Mouse (Mus musculus) c-Kit-positive CD71-negative TER-119-negative erythroid progenitor cells, embryonic 14.5 days (primary cell): ENCODE measurements around the gene Mapkapk3.

Source experiments
- DNase-seq: peaks from one replicate; pipeline ENCODE4 v3.0.0-alpha.2; 2013; ENCODE audit warnings: low read depth

The Mapkapk3 gene

GRCm38 (mm10) chr9:107263912-107264311 lies 25.8 kb downstream of the Mapkapk3 start:
- DNase-seq: no peak

DNA sequence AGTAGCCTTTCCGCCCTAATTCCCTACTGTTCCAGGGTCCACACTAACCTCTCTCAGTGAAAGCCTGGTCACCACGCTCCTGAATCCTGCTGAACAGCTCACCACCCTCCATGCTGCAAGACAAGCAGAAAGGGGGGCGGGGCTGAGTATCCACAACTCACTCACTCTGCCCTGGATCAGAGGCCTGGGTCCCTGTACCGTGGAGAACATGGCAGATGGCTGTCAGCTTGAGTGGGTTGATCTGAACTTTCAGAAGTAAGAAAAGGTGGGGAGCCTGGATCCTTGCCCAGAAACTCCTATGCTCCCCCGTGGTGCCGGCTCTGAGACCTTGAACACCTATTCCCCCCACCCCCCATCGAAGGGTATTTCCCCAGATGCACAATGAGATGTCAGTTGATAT lies 27.3 kb downstream of the Mapkapk3 start:
- no peak for DNase-seq

DNA sequence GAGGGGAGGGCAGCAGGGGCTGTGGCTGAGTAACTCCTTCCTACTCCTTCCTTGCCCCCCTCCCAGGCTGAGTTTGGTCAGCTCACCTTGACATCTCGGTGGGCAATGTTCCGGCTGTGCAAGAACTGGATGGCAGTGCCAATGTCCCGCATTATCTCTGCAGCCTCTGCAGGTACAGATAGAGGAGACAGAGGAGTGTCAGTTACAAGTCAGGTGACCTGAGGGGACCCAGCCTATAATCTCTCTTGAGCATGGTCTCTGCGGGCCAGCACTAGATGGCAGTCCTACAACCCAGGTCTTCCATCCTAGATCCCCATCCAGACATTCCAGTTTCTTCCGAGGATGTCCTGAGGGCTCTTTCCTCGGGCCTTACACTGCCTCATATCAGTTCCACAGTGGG lies 27.9 kb downstream of the Mapkapk3 start:
- DNase-seq: no peak

DNA sequence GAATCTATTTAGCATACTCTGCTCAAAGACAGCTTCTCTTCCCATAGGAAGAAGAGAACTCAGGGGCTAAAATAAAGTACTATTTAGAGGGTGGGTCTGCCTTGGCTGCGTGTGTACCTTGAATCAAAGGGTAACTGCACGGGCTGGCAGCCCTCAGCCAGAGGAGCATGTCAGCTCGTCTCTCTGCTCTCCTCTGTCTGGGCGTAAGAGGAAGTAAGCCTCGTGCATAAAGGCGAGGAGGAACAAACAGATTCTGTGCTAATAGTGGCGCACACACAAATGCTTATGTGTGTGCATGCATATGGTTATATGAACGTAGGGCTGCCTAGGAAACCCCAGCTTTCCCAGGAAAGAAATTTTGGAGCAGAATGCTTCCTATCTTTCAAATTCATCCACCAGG lies 28.8 kb downstream of the Mapkapk3 start:
- no peak for DNase-seq

DNA sequence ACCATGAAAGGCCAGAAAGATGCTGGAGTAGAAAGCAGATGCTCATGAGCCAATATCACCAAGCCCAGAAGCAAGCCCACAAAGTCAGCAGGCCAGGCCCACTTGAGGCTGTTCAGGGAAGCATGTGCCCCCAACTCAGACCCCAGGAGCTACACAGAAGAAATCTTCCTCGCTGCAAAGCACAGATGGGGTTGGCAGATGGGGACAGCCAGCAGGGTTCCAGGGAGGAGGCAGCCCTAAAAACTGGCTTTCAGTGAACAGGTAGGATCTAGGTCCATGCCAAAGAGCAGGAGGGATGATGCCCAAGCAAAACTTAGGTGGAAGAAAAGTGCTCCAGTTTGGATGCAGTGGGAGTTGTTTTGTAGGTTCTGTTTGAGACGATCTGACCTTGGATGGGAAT lies 29.2 kb downstream of the Mapkapk3 start:
- DNase-seq: no peak

DNA sequence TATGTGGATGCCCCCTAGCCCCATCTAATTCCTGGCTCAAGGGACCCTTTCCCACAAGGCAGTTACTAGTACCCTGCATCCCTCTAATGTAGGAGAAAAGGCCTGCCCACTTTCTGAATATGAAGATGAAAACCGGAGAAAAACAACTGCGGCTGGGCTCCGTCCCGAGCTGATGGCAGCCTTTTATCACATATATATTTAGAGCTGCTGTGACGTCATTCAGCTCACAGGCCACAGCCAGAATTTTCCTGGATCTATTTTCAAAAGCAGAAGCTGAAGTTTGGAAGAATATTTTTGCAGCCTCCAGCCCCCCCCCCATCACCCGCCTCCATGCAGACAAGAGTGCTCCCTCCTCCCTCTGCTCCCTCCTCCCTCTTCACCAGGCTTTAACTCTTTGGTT lies 30.1 kb downstream of the Mapkapk3 start:
- no peak for DNase-seq

DNA sequence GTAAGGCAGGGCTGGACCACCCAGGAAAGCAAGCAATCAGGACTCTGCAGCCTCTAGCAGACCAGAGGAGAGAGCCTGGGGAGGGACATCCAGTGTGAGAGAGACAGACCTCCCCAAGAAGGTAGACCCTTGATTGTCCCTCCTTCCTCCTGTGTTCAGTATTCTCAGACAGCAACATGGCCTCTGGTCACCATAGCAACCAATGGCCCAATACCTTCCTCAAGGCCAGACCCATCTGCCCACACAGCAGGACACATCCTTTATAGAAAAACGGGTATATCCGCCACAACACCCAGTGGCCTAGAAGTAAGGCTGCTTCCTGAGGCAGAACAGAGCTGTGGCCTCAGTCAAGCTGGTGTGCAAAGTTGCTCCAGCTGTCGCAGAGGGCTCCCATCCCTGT lies 34.1 kb downstream of the Mapkapk3 start:
- DNase-seq: no peak

GRCm38 (mm10) chr9:107254925-107255324 lies 34.8 kb downstream of the Mapkapk3 start:
- DNase-seq: no peak

DNA sequence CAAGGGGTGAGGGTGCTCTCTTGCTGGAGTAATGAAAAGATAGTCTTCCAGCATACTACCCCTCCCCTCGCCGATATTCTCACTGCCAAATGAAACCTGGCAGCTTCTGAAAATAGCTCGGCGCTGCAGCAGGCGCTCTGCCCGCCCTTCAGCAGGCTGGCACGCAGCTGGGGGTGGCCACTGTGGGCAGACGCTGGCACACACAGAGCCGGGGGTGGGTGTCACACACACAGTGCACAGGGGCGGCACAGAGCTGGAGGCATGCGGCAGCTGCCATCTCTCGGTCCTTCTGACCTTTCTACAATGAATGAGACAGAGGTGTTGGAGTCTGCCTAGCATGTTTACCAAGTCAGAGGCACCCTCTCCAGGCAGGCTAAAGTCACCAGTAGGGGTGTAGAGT lies 35.2 kb downstream of the Mapkapk3 start:
- no peak for DNase-seq

GRCm38 (mm10) chr9:107252164-107252563 lies 37.5 kb downstream of the Mapkapk3 start:
- DNase-seq: no peak

GRCm38 (mm10) chr9:107250416-107251337 lies 39.0 kb downstream of the Mapkapk3 start:
- DNase-seq: no peak

- no peak for DNase-seq
Observed at GRCm38 (mm10) chr9:107249154-107249553, 40.5 kb downstream of the Mapkapk3 start.

- no peak for DNase-seq
Observed at GRCm38 (mm10) chr9:107246170-107246569, 43.5 kb downstream of the Mapkapk3 start.

- DNase-seq: no peak
Observed at GRCm38 (mm10) chr9:107245311-107245710, 44.4 kb downstream of the Mapkapk3 start.

DNA sequence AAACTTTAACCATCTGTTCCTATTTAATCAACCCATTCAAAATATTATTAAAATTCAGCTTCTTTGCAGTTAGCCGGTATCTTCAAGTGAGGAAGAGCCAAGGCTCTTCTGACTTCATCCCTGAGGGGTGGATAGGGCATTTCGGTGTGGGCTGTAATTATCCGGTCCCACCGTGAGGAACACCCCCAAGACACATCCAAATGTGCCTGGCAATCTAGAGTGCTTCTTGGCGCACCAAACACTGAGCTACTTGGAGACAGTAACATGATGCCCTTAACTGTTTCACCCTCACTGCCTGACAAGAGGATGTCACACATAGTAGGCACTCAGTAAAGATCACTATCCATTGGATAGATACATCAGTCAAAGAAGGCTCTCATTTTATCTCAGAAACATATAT lies 53.5 kb downstream of the Mapkapk3 start:
- no peak for DNase-seq

DNA sequence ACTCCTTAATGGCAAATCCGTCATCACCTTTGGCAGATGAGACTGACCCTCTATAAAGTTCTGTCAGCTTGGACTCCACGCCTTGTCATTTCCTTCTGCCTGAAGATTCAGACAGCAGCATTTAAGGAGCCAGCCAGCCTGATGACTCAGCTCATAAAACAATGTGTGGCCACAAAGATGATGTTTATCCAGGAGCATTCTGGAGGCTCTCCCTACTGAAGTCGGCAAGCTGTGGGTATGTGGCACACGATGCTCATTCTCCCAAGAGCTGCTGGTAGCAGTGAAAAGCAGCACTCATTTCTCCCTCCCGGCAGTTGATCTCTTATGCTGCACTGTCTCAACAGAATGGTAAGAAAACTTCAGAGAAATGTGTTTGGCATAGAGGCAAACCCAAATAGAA lies 54.4 kb downstream of the Mapkapk3 start:
- no peak for DNase-seq

- no peak for DNase-seq
Observed at GRCm38 (mm10) chr9:107232140-107232539, 57.5 kb downstream of the Mapkapk3 start.

DNA sequence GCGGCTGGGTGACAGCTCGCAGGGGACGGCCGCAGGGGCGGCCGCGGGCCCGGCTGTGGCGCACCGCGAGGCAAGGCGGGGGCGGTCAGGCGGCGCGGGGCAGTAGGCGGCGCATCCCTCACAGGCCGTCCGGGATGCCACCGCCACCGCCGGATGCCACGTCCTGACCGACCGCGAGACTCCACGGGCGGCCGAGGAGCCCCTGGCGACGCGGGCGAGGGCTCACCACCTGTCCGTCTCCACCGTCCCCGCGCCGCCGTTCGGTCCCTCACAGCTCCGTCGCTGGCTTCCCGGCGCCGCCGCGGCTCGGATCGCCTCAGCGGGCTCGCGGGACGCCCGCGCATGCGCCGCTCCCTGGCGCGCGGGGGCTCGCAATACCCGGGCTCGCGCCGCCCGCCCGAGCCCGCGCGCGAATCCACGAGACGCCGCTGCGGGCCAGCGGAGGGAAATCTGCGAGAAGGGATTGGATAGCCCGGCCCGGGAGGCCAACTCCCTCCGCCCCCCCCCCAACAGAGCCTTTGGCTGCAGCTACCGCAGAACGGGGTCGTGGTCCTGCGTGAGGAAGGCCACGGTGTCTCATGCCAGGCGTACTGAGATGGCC lies 58.0 kb downstream of the Mapkapk3 start, which contains the start of gene Dock3:
Gene Dock3 (minus strand): TSS at position 371 of the 601 bp plus-strand sequence.
- no peak for DNase-seq

DNA sequence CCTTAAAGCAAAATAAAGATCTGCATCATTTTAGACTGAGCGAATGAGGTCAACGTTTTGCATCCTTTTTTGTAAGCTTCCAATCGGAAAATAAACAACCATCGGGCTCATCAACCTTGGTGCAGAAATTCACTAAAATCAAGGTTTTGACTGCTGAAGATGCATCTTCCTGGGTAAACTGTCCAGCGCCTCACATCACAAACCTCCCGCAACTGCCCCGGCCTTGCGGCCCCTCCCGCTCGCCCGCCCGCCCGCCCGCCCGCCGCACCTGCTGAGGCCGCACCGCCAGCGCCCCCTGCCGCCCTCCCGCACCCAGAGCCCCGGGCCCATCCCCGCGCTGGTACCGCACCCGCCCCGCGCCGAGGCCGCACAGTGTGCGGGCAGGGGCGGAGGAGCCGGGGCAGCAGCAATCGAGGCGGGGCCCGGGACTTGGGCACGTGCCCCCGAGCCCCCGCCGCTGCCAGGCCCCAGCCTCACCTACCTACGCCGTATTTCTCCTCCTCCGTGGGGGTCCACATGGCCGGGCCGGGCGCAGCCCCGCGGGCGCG lies 58.6 kb downstream of the Mapkapk3 start:
- DNase-seq: no peak

DNA sequence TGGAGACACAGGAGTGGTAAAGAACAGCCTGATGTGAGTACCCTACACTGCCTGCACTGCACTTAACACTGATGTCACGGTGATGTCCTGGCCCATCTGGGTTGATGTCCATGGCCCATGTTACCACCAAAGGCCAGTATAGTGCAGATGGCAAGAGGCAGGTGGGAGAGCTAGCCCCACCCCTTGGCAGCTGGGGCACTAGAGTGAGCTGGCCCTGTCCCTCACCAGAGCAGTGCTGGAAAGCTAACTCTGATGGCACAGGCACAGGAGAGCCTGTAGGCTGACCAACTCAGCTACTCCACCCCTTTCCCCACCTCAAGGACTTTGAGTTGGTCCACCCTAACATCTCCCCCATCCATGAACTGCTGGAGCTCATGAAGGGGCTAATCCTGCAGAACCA lies 65.1 kb downstream of the Mapkapk3 start:
- no peak for DNase-seq
